Mouse (Mus musculus) urinary bladder, adult 2 months (tissue): Measurements from ENCODE around the gene Dync1h1. TPM values are rescaled to one million over a fixed set of nuclear protein-coding genes. Genes with fewer than 3 reads are reported as not detected.

Experiments
- polyA plus RNA-seq: library from polyadenylated mRNA; depleted of rRNA; stranded (reverse); fragments of >200 nt; gene quantifications from 2 replicates; pipeline ENCODE4 v1.2.3, GENCODE M21; 2012; rRNA removed

The Dync1h1 gene
- polyA plus RNA-seq, 1 experiment: 114 TPM

Other genes with a start within 250 kb of the Dync1h1 start
- gene Ppp2r5c, start 154.3 kb upstream of the Dync1h1 start, polyA plus RNA-seq: 65.3 and 78.7 TPM in 2 replicates
- not detected in 2 replicates for gene 1700001K19Rik, start 81.2 kb downstream of the Dync1h1 start, polyA plus RNA-seq
- 104 and 117 TPM in 2 replicates for gene Hsp90aa1, start 101.3 kb downstream of the Dync1h1 start, polyA plus RNA-seq
- 26.5 and 31.2 TPM in 2 replicates for gene Wdr20, start 136.5 kb downstream of the Dync1h1 start, polyA plus RNA-seq
- 1.1 and 1.2 TPM in 2 replicates for gene Mok, start 239.5 kb downstream of the Dync1h1 start, polyA plus RNA-seq
- 8.5 and 10.1 TPM in 2 replicates for gene Zfp839, start 248.8 kb downstream of the Dync1h1 start, polyA plus RNA-seq